Mouse (Mus musculus) CH12.LX (cell line): Measurements from ENCODE around the gene Gdpd2. TPM values are rescaled to one million over a fixed set of nuclear protein-coding genes. Genes with fewer than 3 reads are reported as not detected.

ENCODE experiments used
- DNase-seq: peaks from one replicate; pipeline ENCODE4 v3.0.0-alpha.2; 2013; ENCODE audit errors: extremely low read depth
- H3K27ac ChIP-seq: 2 replicates; pipeline ENCODE4 v1.5.1; 2012; ENCODE audit warnings: low read depth, mild to moderate bottlenecking, control low read depth, moderate library complexity; ENCODE audit not compliant: insufficient read depth
- H3K27me3 ChIP-seq: replicated peaks from 2 replicates; pipeline ENCODE3; 2012; ENCODE audit warnings: inconsistent platforms
- H3K36me3 ChIP-seq, 2 experiments: replicated peaks in 1 of 2; 2 replicates each; pipeline versions ENCODE3 to v1.6.1; 2012; ENCODE audit warnings: inconsistent platforms in 1 of 2, low read length in 1 of 2, mild to moderate bottlenecking in 1 of 2, mixed read lengths in 1 of 2, moderate library complexity in 1 of 2; ENCODE audit not compliant: control insufficient read depth in 1 of 2, insufficient read depth in 1 of 2
- H3K4me1 ChIP-seq, 2 experiments: 2 replicates each; pipeline ENCODE4 v1.6.1; 2012; ENCODE audit warnings: inconsistent platforms in 1 of 2, moderate library complexity in 1 of 2; ENCODE audit not compliant: insufficient read depth in 2 of 2, control insufficient read depth in 1 of 2
- H3K4me2 ChIP-seq: 2 replicates; pipeline ENCODE4 v1.6.1; 2012; ENCODE audit warnings: low read depth, mild to moderate bottlenecking, control low read depth; ENCODE audit not compliant: poor library complexity, insufficient read depth, severe bottlenecking
- H3K4me3 ChIP-seq, 3 experiments: fragments of 150-350 bp in 1 of 3; sonication (generic) in 1 of 3; replicated peaks in 1 of 3; 2 replicates each; pipeline versions ENCODE3 to v1.5.1; 2011 to 2012; ENCODE audit warnings: low read depth in 2 of 3, low read length in 2 of 3, mild to moderate bottlenecking in 2 of 3, moderate library complexity in 2 of 3, control low read depth in 1 of 3, improper control_type of control experiment in 1 of 3, inconsistent platforms in 1 of 3, mixed read lengths in 1 of 3; ENCODE audit not compliant: poor library complexity in 1 of 3
- H3K79me2 ChIP-seq: replicated peaks from 2 replicates; pipeline ENCODE4 v1.6.1; 2012; ENCODE audit warnings: mild to moderate bottlenecking, moderate library complexity; ENCODE audit not compliant: control insufficient read depth, poor library complexity, insufficient read depth, severe bottlenecking; ENCODE audit errors: extremely low read depth
- H3K9ac ChIP-seq: 2 replicates; pipeline ENCODE4 v1.6.1; 2012; ENCODE audit warnings: low read depth, mild to moderate bottlenecking, control low read depth, moderate library complexity; ENCODE audit not compliant: insufficient read depth
- H3K9me3 ChIP-seq: replicated peaks from 2 replicates; pipeline ENCODE3; 2012; ENCODE audit warnings: low read length, inconsistent platforms, mixed read lengths
- CHD2 ChIP-seq: IDR thresholded peaks from 2 replicates; pipeline ENCODE4 v1.6.1; 2011; ENCODE audit warnings: low read length, improper control_type of control experiment
- EP300 ChIP-seq: IDR thresholded peaks from 2 replicates; pipeline ENCODE4 v1.6.1; 2011; ENCODE audit warnings: low read length, improper control_type of control experiment
- GABPA ChIP-seq: IDR thresholded peaks from 2 replicates; pipeline ENCODE4 v1.6.1; 2012; ENCODE audit warnings: low read depth, low read length, improper control_type of control experiment, inconsistent platforms; ENCODE audit not compliant: insufficient replicate concordance
- HCFC1 ChIP-seq: IDR thresholded peaks from 2 replicates; pipeline ENCODE4 v1.6.1; 2012; ENCODE audit warnings: low read depth, mild to moderate bottlenecking, inconsistent platforms, low read length, improper control_type of control experiment
- JUND ChIP-seq: conservative IDR thresholded peaks from 2 replicates; pipeline ENCODE4 v1.6.1; 2011; ENCODE audit warnings: low read depth, low read length, improper control_type of control experiment
- MXI1 ChIP-seq: IDR thresholded peaks from 2 replicates; pipeline ENCODE4 v1.6.1; 2011; ENCODE audit warnings: mild to moderate bottlenecking, low read depth, low read length, improper control_type of control experiment
- NELFE ChIP-seq: IDR thresholded peaks from 2 replicates; pipeline ENCODE4 v1.6.1; 2011; ENCODE audit warnings: low read depth, low read length, improper control_type of control experiment
- NRF1 ChIP-seq: IDR thresholded peaks from 2 replicates; pipeline ENCODE4 v1.6.1; 2014; ENCODE audit warnings: low read depth, mild to moderate bottlenecking, inconsistent platforms, low read length, improper control_type of control experiment, moderate library complexity
- POLR2A ChIP-seq: IDR thresholded peaks from 2 replicates; pipeline ENCODE4 v1.6.1; 2011; ENCODE audit warnings: low read depth, mild to moderate bottlenecking, improper control_type of control experiment, low read length
- POLR2AphosphoS2 ChIP-seq: IDR thresholded peaks from 2 replicates; pipeline ENCODE4 v1.6.1; 2011; ENCODE audit warnings: low read depth, low read length, improper control_type of control experiment
- RAD21 ChIP-seq: IDR thresholded peaks from 2 replicates; pipeline ENCODE4 v1.6.1; 2011; ENCODE audit warnings: low read depth, mild to moderate bottlenecking, low read length, improper control_type of control experiment, moderate library complexity
- SMC3 ChIP-seq: IDR thresholded peaks from 2 replicates; pipeline ENCODE4 v1.6.1; 2011; ENCODE audit warnings: low read depth, low read length, improper control_type of control experiment
- UBTF ChIP-seq: IDR thresholded peaks from 2 replicates; pipeline ENCODE4 v1.6.1; 2012; ENCODE audit warnings: low read depth, mild to moderate bottlenecking, inconsistent platforms, low read length, improper control_type of control experiment, moderate library complexity
- USF1 ChIP-seq: IDR thresholded peaks from 2 replicates; pipeline ENCODE4 v1.6.1; 2014; ENCODE audit warnings: low read depth, mild to moderate bottlenecking, inconsistent platforms, low read length, improper control_type of control experiment
- USF2 ChIP-seq: conservative IDR thresholded peaks from 2 replicates; pipeline ENCODE4 v1.6.1; 2011; ENCODE audit warnings: low read depth, low read length, improper control_type of control experiment
- ZNF384 ChIP-seq: IDR thresholded peaks from 2 replicates; pipeline ENCODE4 v1.6.1; 2012; ENCODE audit warnings: low read depth, low read length, improper control_type of control experiment, inconsistent platforms
- dilution Hi-C: fragments of 300-500 bp; cut with MboI; formaldehyde crosslinking; loops from 2 replicates; pipeline ENCODE4 v1.14.3; 2020; ENCODE audit warnings: low sequenced_read_pairs; ENCODE audit not compliant: extremely low pct_unique_long_range_greater_than_20kb, extremely low pct_ligation_motif_present
- in situ Hi-C: fragments of 300-500 bp; cut with MboI; formaldehyde crosslinking; loops from 3 replicates; pipeline ENCODE4 v1.14.3; 2019; ENCODE audit warnings: low sequenced_read_pairs, low pct_ligation_motif_present, low pct_unique_long_range_greater_than_20kb, mixed read lengths
- polyA plus RNA-seq: library from polyadenylated mRNA; unstranded; fragments of >175 nt; gene quantifications from 2 replicates; pipeline ENCODE4 v1.2.1, GENCODE M21; 2012; ENCODE audit warnings: low read depth; ENCODE audit not compliant: insufficient read length
- total RNA-seq, 2 experiments: library from RNA; depleted of rRNA; stranded (reverse); fragments of 300-350 nt in 1 of 2; fragments of >200 nt in 1 of 2; gene quantifications; 2 replicates each; pipeline ENCODE4 v1.2.3; 2012 to 2014

Gdpd2 gene
- total and polyA plus RNA-seq, 3 experiments: 0.09 TPM; not detected in 2

DNA sequence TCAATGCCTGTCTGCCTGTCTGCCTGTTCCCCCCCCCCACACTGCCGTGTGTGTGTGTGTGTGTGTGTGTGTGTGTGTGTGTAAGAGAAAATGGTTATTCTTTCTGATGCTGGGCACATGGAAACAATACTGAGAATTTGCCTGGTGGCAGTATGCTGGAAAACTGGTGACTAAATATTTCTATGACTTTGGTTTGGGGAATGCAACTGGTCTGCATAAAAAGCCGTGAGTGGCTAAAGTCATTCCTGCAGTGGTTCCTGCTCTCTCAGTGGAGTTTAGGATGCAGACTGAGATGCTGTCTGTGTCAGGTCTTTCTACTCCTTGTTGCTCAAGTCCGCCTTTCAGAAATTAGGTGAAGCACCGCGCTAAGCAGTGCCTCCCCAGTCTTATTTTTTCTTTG lies 48.7 kb downstream of the Gdpd2 start:
- peaks cover 3 to 5% of the 10 kb centered on the region in 2 experiments; a peak in 1 of 4 replicates for H3K4me1 ChIP-seq
- H3K4me2 ChIP-seq: no peak overlapping the region
- H3K9me3 ChIP-seq: no peaks in the 10 kb centered on the region
- dilution Hi-C loops (no loop called here), in situ Hi-C loops (no loop called here)
- H3K27ac ChIP-seq: no peak overlapping the region
- H3K36me3 ChIP-seq: peaks cover 0 to 20% of the 10 kb centered on the region in 2 experiments
- DNase-seq: no peak
- no peak for TF ChIP-seq GABPA
- no peak for TF ChIP-seq POLR2AphosphoS2
- no peak for TF ChIP-seq USF1
- TF ChIP-seq CHD2: no peak
- no peak for TF ChIP-seq RAD21
- no peak for TF ChIP-seq SMC3
- TF ChIP-seq EP300: no peak
- no peak for TF ChIP-seq POLR2A
- no peak for TF ChIP-seq UBTF
- no peak for TF ChIP-seq JUND
- TF ChIP-seq NRF1: no peak
- no peak for TF ChIP-seq USF2
- no peak for TF ChIP-seq HCFC1
- no peak for TF ChIP-seq MXI1
- TF ChIP-seq ZNF384: no peak
- TF ChIP-seq NELFE: no peak
- H3K27me3 ChIP-seq: no peaks in the 10 kb centered on the region
- H3K4me3 ChIP-seq: no peak overlapping the region
- H3K9ac ChIP-seq: no peak overlapping the region
- H3K79me2 ChIP-seq: no peaks in the 10 kb centered on the region

Other genes with a start within 250 kb of the Gdpd2 start
- 64.2 and 72.7 TPM in 2 replicates for gene Igbp1, start 235.6 kb upstream of the Gdpd2 start, total RNA-seq (2012; rRNA removed)
- 116 and 124 TPM in 2 replicates for gene Igbp1, start 235.6 kb upstream of the Gdpd2 start, total RNA-seq (2014; rRNA removed)
- 92.6 and 95.0 TPM in 2 replicates for gene Igbp1, start 235.6 kb upstream of the Gdpd2 start, polyA plus RNA-seq
- gene Dgat2l6, start 205.0 kb upstream of the Gdpd2 start, total RNA-seq (2012; rRNA removed): not detected in 2 replicates
- 0.07 TPM in 1 of 2 replicates, not detected in the other for gene Dgat2l6, start 205.0 kb upstream of the Gdpd2 start, total RNA-seq (2014; rRNA removed)
- not detected in 2 replicates for gene Dgat2l6, start 205.0 kb upstream of the Gdpd2 start, polyA plus RNA-seq
- gene Awat1, start 157.6 kb upstream of the Gdpd2 start, total RNA-seq (2012; rRNA removed): not detected in 2 replicates
- gene Awat1, start 157.6 kb upstream of the Gdpd2 start, total RNA-seq (2014; rRNA removed): not detected in 2 replicates
- gene Awat1, start 157.6 kb upstream of the Gdpd2 start, polyA plus RNA-seq: not detected in 2 replicates
- gene P2ry4, start 135.0 kb upstream of the Gdpd2 start, total RNA-seq (2012; rRNA removed): not detected in 2 replicates
- not detected in 2 replicates for gene P2ry4, start 135.0 kb upstream of the Gdpd2 start, total RNA-seq (2014; rRNA removed)
- gene P2ry4, start 135.0 kb upstream of the Gdpd2 start, polyA plus RNA-seq: not detected in 2 replicates
- gene Arr3, start 124.4 kb upstream of the Gdpd2 start, total RNA-seq (2012; rRNA removed): not detected in 2 replicates
- gene Arr3, start 124.4 kb upstream of the Gdpd2 start, total RNA-seq (2014; rRNA removed): not detected in 2 replicates
- gene Arr3, start 124.4 kb upstream of the Gdpd2 start, polyA plus RNA-seq: not detected in 2 replicates
- gene Kif4, start 104.1 kb upstream of the Gdpd2 start, total RNA-seq (2012; rRNA removed): 24.0 and 27.1 TPM in 2 replicates
- gene Kif4, start 104.1 kb upstream of the Gdpd2 start, total RNA-seq (2014; rRNA removed): 29.5 and 32.2 TPM in 2 replicates
- 34.6 and 38.8 TPM in 2 replicates for gene Kif4, start 104.1 kb upstream of the Gdpd2 start, polyA plus RNA-seq
- gene Pdzd11, start 103.3 kb upstream of the Gdpd2 start, total RNA-seq (2012; rRNA removed): 33.8 and 47.0 TPM in 2 replicates
- gene Pdzd11, start 103.3 kb upstream of the Gdpd2 start, total RNA-seq (2014; rRNA removed): 77.0 and 78.9 TPM in 2 replicates
- gene Pdzd11, start 103.3 kb upstream of the Gdpd2 start, polyA plus RNA-seq: 62.4 and 77.2 TPM in 2 replicates
- 7.6 and 8.4 TPM in 2 replicates for gene Dlg3, start 37.8 kb downstream of the Gdpd2 start, total RNA-seq (2012; rRNA removed)
- gene Dlg3, start 37.8 kb downstream of the Gdpd2 start, total RNA-seq (2014; rRNA removed): 8.3 and 8.7 TPM in 2 replicates
- 12.1 and 13.8 TPM in 2 replicates for gene Dlg3, start 37.8 kb downstream of the Gdpd2 start, polyA plus RNA-seq